In the genomic region with DNA sequence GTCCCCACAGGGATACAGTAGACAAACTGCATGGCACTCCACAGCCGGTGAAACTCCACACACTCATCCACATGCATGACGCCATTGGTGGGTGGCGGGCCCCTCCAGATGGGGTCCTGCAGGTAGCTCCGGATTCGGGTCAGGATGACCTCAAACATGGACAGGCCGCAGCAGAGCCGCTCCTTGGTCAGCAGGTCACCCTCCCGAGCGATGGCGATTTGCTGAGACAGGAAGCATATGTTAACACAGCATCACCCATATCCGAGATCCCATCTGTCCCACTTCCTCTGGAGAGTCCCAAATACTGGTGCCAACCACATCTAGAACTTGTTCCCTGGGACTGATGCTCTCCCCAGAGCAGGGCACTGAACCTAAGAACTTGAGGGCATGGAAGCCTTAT, we compare ENCODE assay signal across 21 mouse cellular contexts. TPM values are rescaled to one million over a fixed set of nuclear protein-coding genes. Genes with fewer than 3 reads are reported as not detected.
A peak's percentile ranks its signal among the peaks of the same experiment; 100 is the strongest.
DNase-seq lines count a peak whose midpoint lies in the region; ATAC-seq lines count a peak whose summit lies in the region.
"Had no signal": no experiment of that assay in that cellular context is flagged by ENCODE, and none has a peak within 500 bp of the region (broad histone marks: within the 10 kb centered on the region; RNA-seq: fewer than 3 reads in every experiment).

No protein-coding gene starts in this region.

- 82% methylated on average over 11 of the region's 11 CpGs for WGBS in heart, embryonic 10.5 days
- 67% methylated on average over 11 of the region's 11 CpGs for WGBS in kidney, embryonic 14.5 days

- H3K27ac ChIP-seq in heart, embryonic 10.5 days: peak overlapping the region; percentile 65
- no peak overlapping the region for H3K27ac ChIP-seq in kidney, embryonic 14.5 days (ENCODE audit: low read depth, low read length)
- H3K27ac ChIP-seq: embryonic facial prominence, embryonic 15.5 days; heart, adult 2 months; left cerebral cortex, adult 2 months; limb, embryonic 10.5 days had no signal

- H3K4me2 ChIP-seq in kidney, embryonic 14.5 days (replicated peaks; ENCODE audit: low read depth, low read length): no peak overlapping the region
- H3K4me2 ChIP-seq: embryonic facial prominence, embryonic 15.5 days had no signal

- no peaks in the 10 kb centered on the region for H3K27me3 ChIP-seq in heart, embryonic 10.5 days (ENCODE audit: insufficient read depth, poor library complexity, severe bottlenecking)
- H3K27me3 ChIP-seq in kidney, embryonic 14.5 days (ENCODE audit: control insufficient read depth, insufficient read depth, low read length): no peaks in the 10 kb centered on the region
- H3K27me3 ChIP-seq: CH12.LX; embryonic facial prominence, embryonic 15.5 days had no signal

- no peak overlapping the region for H3K4me3 ChIP-seq in heart, embryonic 10.5 days
- H3K4me3 ChIP-seq in kidney, embryonic 14.5 days (ENCODE audit: low read length): no peak overlapping the region
- H3K4me3 ChIP-seq: embryonic facial prominence, embryonic 15.5 days; heart, adult 2 months; left cerebral cortex, adult 2 months; limb, embryonic 10.5 days had no signal

- H3K9ac ChIP-seq in kidney, embryonic 14.5 days (ENCODE audit: low read depth, low read length): no peak overlapping the region
- H3K9ac ChIP-seq: embryonic facial prominence, embryonic 15.5 days had no signal

- DNase-seq in heart, embryonic 10.5 days (ENCODE audit: low spot score): no peak
- DNase-seq in heart, adult 9 months (ENCODE audit: low spot score in 2 of 2): no peak
- no peak for DNase-seq in kidney, postnatal 10 days
- peak; percentile 52 to 59 for DNase-seq in cerebellum, adult 18-20 months
- peak; percentile 51 to 55 for DNase-seq in cerebellum, postnatal 25 days
- no peak for DNase-seq in urinary bladder, adult 18-20 months (ENCODE audit: low spot score in 2 of 2)
- DNase-seq in Muller cell, postnatal 12 days (ENCODE audit: inconsistent ontology term): no peak
- DNase-seq: adrenal gland, postnatal 25 days; heart, adult 2 months; kidney, adult 18-20 months; kidney, postnatal 36 days; layer of hippocampus, adult 9-11 months; lung, adult 18-20 months; retina, postnatal 1 day; thymus, postnatal 14 days had no signal

- peaks cover 64% of the 10 kb centered on the region for H3K4me1 ChIP-seq in heart, embryonic 10.5 days
- H3K4me1 ChIP-seq in kidney, embryonic 14.5 days (ENCODE audit: control insufficient read depth, insufficient read depth, low read length): peaks cover 19% of the 10 kb centered on the region

- 0 out of 2 replicates have a peak, but pooled peaks cover 4% of the 10 kb centered on the region for H3K36me3 ChIP-seq in heart, embryonic 10.5 days
- peaks cover 1% of the 10 kb centered on the region; the same call in 1 of the 2 replicates for H3K36me3 ChIP-seq in kidney, embryonic 14.5 days (ENCODE audit: control insufficient read depth, insufficient read depth, low read length)
- H3K36me3 ChIP-seq: embryonic facial prominence, embryonic 15.5 days had no signal

- no peaks in the 10 kb centered on the region for H3K9me3 ChIP-seq in heart, embryonic 10.5 days
- no peaks in the 10 kb centered on the region for H3K9me3 ChIP-seq in kidney, embryonic 14.5 days (ENCODE audit: control insufficient read depth, low read length)
- H3K9me3 ChIP-seq: embryonic facial prominence, embryonic 15.5 days; limb, embryonic 10.5 days had no signal

- ATAC-seq in kidney, embryonic 14.5 days (ENCODE audit: low FRiP score, low TSS enrichment): peak; percentile 28; the same call in 1 of the 2 replicates

RNA-seq across cellular contexts. Expression of a gene that starts 34.4 kb away (rescaled TPM):
- 7.8 and 15.7 TPM in 2 replicates for polyA plus RNA-seq in heart, embryonic 10.5 days (2016; fragmentation: Nextera tagmentation; extraction: Ambion mirVana)
- polyA plus RNA-seq in kidney, embryonic 14.5 days (2014; fragmentation: Nextera tagmentation; extraction: Ambion mirVana): 0.13 and 0.22 TPM in 2 replicates
- polyA plus RNA-seq: liver, adult 2 months had no signal

RNA-seq across cellular contexts. Expression of a gene that starts 34.7 kb away (rescaled TPM):
- polyA plus RNA-seq in heart, embryonic 10.5 days (2016; fragmentation: Nextera tagmentation; extraction: Ambion mirVana): 0.07 and 0.18 TPM in 2 replicates
- 0.11 TPM in 1 of 2 replicates, not detected in the other for polyA plus RNA-seq in kidney, embryonic 14.5 days (2014; fragmentation: Nextera tagmentation; extraction: Ambion mirVana)
- polyA plus RNA-seq: heart, adult 2 months; liver, adult 2 months had no signal

Comparison
In these comparisons a context has a peak if more than half of its experiments do, and no peak if none do; other contexts are left out.
1. DNase-seq: peak in cerebellum, adult 18-20 months (2 of 2) and cerebellum, postnatal 25 days (2 of 2); none in heart, embryonic 10.5 days (single experiment), heart, adult 9 months (0 of 2), kidney, postnatal 10 days (single experiment), urinary bladder, adult 18-20 months (0 of 2) and Muller cell, postnatal 12 days (single experiment).